Mouse (Mus musculus): ENCODE results near the gene Vrk1. TPM values are rescaled to one million over a fixed set of nuclear protein-coding genes. Genes with fewer than 3 reads are reported as not detected.

The Vrk1 gene
- polyA plus RNA-seq, 1 experiment = 10.2 TPM

DNA sequence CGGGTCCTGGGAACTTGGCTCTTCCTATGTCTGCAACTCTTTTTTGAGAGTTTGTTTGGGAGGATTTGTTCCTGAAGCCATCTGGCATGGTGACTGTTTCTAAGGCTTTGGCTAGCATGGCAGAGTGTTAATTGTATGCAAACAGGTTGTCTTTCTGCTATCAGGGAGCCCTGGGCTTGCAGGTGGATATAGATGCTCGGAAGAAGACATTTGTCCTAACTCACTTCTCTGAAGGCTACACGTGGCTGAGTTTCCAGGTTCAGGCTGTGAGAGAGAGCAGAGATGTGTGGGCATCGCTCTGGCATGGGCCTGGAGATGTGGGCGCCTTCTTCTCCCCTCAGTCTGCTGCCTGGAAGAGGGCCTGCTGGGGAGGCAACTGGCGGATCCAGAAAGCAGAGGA is 27.4 kb upstream of the Vrk1 start:
- no peak overlapping the region for H3K27ac ChIP-seq (replicated peaks; ENCODE audit: low read depth, low read length)
- H3K4me1 ChIP-seq (ENCODE audit: control insufficient read depth, insufficient read depth, insufficient read length, low read length) = no peaks in the 10 kb centered on the region; the same call in 1 of the 2 replicates
- H3K4me3 ChIP-seq (ENCODE audit: insufficient read depth, low read depth, low read length) = no peak overlapping the region

DNA sequence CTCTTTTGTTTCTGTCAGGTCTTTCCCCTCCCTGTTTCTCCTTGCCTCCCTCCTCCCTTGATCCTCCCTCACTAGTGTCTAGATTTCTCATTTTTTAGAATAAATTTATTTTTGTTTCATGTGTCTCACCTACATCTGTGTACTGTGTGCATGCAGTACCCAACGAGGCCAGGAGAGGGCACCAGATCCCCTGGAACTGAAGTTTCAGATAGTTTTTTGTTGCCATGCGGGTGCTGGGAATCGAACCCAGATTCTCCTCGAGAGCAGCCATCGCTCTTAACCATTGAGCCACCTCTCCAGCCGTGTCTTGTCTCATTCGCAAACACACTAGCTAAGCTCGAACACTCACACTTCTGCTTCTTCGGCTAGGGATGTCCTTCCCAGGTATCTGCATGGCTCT is 26.5 kb upstream of the Vrk1 start:
- H3K27ac ChIP-seq (replicated peaks; ENCODE audit: low read depth, low read length) = no peak overlapping the region
- H3K4me3 ChIP-seq (ENCODE audit: insufficient read depth, low read depth, low read length) = no peak overlapping the region
- no peaks in the 10 kb centered on the region; the same call in 1 of the 2 replicates for H3K4me1 ChIP-seq (ENCODE audit: control insufficient read depth, insufficient read depth, insufficient read length, low read length)

DNA sequence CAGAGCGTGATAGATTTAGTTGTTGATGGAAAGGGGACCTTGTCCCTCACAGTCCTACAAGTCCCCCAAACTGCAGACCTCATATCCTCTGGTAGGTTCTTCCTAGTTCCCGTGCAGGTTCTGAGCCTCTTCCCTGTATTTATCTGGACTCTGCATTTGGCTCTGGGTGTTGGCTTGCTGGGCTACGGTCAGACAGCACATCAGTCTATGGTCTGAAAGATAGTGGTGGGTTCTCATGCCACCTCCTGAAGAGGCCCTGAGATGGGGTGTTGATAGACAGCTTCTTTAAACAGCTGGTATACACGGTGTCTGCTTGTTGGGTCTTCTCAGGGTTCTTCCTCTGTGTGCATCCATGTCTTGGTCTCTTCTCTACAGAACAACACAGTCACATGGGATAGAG is 21.6 kb upstream of the Vrk1 start:
- Histone ChIP-seq H3K4me3 (ENCODE audit: insufficient read depth, low read depth, low read length) (no peak overlapping the region), H3K4me1 (ENCODE audit: control insufficient read depth, insufficient read depth, insufficient read length, low read length) (no peaks in the 10 kb centered on the region), H3K27ac (replicated peaks; ENCODE audit: low read depth, low read length) (no peak overlapping the region)

DNA sequence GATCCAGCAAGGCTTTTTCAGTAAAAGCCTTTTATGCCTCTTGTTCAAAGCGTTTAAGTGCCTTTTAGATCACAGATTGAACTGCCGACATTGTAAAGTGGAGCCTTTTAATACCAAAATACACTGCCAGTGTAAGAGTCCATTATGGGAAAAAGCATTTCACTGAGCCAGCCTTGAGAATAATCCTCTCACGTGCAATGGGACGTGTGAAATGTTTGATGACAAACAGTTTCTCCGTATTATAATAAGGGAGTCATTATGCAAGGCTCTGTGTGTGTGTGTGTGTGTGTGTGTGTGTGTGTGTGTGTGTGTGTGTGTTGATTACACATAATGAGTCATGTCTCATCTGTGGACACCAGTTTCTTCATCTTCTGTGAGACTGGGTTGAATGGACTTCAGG is 17.3 kb upstream of the Vrk1 start:
- H3K27ac ChIP-seq (replicated peaks; ENCODE audit: low read depth, low read length) = no peak overlapping the region
- no peaks in the 10 kb centered on the region for H3K4me1 ChIP-seq (ENCODE audit: control insufficient read depth, insufficient read depth, insufficient read length, low read length)
- no peak overlapping the region for H3K4me3 ChIP-seq (ENCODE audit: insufficient read depth, low read depth, low read length)

DNA sequence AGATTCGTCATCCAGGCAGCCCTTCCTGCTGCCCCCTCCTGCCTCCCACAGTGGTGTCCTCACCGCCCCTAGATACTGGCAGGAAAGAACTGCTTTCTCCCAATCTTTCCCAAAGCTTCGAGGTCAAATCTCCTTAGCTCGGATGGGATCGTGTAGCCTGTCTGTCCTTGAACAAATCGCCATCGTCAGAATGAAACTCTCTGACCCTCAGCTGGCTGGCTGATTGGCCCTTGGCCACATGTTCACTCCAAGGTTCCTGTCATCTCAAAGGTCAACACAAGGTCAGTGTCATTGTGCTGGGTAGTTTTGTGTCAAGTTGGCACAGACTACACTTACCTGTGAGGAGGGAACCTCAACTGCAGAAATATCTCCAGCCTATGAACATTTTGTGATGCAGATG is 16.7 kb upstream of the Vrk1 start:
- Histone ChIP-seq H3K4me3 (ENCODE audit: insufficient read depth, low read depth, low read length) (no peak overlapping the region), H3K4me1 (ENCODE audit: control insufficient read depth, insufficient read depth, insufficient read length, low read length) (no peaks in the 10 kb centered on the region), H3K27ac (replicated peaks; ENCODE audit: low read depth, low read length) (no peak overlapping the region)

DNA sequence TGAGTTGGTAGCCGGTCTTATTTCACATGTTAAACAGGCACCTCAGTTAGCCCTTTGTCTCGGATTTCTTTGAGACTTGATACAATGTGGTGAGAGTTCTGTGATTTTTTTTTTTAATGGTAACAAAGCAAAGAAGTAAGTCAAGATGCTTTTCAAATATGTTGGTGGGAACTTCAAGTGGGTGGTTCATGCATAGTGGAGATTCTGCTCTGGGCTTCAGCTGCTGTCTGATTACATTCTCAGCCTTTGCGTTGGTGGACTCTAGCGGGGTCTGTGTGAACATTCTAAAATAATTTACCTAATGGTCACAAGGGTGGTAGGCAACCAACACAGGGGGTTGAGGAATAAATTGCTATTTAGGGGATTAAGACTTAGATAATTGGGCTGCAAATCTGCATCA is 14.1 kb upstream of the Vrk1 start:
- Histone ChIP-seq H3K4me1 (ENCODE audit: control insufficient read depth, insufficient read depth, insufficient read length, low read length) (no peaks in the 10 kb centered on the region), H3K4me3 (ENCODE audit: insufficient read depth, low read depth, low read length) (no peak overlapping the region), H3K27ac (replicated peaks; ENCODE audit: low read depth, low read length) (no peak overlapping the region)

DNA sequence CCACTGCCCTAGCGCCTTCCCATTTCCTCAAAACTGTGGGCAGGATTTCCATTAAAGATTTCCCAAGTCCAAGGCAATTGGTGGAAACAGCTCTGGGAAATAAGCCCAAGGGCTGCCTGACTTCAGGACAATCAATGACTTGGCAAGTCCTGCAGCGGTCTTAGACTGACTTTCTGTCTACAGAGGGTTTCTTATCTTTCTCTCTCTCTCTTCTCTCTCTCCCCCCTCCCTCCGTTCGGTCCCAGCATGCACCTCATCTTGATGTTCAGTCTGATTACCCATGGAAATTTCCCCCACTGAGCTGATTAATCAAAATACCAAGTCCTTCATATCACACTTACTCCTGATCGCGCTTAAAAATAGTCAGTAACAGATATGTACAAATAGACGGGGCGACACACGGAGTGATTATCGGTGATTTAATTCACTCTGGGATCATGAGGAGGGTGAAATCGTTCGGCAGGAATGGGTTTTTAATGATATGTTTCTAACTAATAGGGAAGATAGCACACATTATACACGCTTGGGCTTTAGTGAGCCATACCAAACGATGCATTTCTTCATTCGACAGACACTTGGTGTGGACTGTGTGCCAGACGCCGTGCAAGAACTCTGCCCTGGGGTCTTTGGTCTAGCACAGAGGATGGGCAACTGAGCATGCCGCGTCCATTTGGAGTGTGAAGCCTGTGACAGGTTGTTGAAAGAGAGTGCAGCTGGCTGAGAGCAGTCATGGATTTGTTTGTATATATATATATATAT is 12.8 kb upstream of the Vrk1 start:
- H3K4me1 ChIP-seq (ENCODE audit: control insufficient read depth, insufficient read depth, insufficient read length, low read length) = no peaks in the 10 kb centered on the region
- no peak overlapping the region for H3K27ac ChIP-seq (replicated peaks; ENCODE audit: low read depth, low read length)
- no peak overlapping the region for H3K4me3 ChIP-seq (ENCODE audit: insufficient read depth, low read depth, low read length)

DNA sequence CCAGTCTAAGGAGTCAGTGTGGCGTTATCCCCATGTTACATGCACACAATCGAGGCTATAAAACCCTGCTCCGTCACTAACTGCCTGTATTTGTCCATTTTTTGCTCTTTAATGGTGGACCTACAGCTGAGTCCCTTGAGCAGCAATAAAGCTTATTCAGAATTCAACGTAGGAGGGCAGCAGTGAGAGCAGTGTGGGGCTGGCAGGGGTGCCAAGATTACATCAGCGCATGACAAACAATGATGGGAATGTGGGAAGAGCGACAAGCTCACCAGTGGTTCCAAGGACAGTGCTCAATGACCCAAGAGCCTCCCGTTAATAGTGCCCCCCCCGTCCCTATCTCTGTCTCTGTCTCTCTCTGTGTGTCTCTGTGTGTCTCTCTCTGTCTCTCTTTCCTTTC is 8.3 kb upstream of the Vrk1 start:
- Histone ChIP-seq H3K4me3 (ENCODE audit: insufficient read depth, low read depth, low read length) (no peak overlapping the region), H3K4me1 (ENCODE audit: control insufficient read depth, insufficient read depth, insufficient read length, low read length) (no peaks in the 10 kb centered on the region), H3K27ac (replicated peaks; ENCODE audit: low read depth, low read length) (no peak overlapping the region)

DNA sequence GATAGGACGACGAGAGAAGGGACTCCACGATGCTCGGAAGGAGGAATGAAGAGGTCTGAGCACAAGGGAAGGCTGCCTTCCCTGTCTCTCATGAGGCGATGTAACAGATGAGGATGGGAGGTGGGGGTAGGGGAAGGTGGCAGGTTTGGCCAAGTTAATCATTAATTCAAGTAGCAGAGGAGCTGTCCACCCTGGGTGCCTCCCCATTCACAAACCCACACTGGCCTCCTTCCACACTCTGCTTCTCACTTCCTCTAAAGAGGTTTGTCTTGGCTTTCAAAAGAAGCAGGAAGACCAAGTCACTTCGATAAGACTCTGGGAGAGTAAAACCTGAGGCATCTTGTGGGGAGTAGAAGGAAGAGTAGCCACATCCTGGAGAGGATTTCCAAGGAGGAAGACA is 5.3 kb upstream of the Vrk1 start:
- no peak overlapping the region for H3K4me3 ChIP-seq (ENCODE audit: insufficient read depth, low read depth, low read length)
- H3K27ac ChIP-seq (replicated peaks; ENCODE audit: low read depth, low read length) = no peak overlapping the region
- no peaks in the 10 kb centered on the region for H3K4me1 ChIP-seq (ENCODE audit: control insufficient read depth, insufficient read depth, insufficient read length, low read length)

DNA sequence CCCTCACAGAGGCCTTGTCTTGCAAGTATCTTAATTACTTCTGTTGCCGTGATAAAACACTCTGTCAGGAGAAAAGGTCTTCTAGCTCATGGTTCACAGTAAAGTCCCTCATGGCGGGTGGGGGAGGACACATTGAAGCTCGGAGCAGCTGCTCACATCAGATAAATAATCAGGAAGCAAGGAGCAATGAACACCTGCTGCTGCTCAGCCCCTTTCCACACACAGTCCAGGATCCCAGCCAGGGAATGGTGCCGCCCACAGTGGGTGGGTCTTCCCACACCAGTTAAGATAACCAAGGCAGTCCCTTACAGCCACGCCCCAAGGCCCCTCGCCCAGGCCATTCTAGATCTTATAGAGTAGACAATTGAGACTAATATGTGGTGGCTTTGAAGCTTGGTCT is 3.8 kb upstream of the Vrk1 start:
- no peak overlapping the region for H3K27ac ChIP-seq (replicated peaks; ENCODE audit: low read depth, low read length)
- H3K4me1 ChIP-seq (ENCODE audit: control insufficient read depth, insufficient read depth, insufficient read length, low read length) = no peaks in the 10 kb centered on the region
- no peak overlapping the region for H3K4me3 ChIP-seq (ENCODE audit: insufficient read depth, low read depth, low read length)

DNA sequence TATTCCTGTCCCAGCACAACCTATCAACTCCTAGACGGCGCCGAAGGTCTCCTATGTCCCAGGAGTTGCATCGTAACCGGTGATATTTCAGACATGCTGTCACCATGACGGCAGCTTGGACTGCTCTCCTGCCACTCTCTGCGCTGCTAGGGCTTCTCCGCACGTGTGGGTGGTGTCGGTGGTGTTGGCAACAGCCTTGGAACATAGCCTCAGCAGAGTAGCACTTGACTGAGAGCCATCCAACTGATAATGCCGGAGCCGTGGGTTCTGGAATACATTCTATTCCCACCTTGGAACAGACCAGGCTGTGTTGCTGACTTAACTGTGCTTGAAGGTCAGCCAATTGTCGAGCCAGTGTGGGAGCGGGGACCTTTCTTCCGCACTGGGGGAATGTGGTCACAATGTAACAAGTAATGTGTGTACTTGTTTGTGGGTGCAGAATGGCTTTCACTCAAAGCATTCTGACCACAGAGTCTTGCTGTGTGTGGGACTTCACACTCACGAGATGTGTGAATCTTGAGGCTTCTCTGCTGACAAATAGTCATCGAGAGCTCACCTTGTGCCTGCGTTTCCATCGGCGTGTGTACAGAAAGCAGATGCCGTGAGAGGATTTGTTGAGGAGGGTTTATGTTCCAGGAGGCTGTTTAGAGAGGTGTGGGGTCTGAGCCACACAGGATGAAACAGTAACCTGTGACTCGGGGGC is 1.5 kb upstream of the Vrk1 start:
- H3K27ac ChIP-seq (replicated peaks; ENCODE audit: low read depth, low read length) = no peak overlapping the region
- H3K4me3 ChIP-seq (ENCODE audit: insufficient read depth, low read depth, low read length) = no peak overlapping the region
- no peaks in the 10 kb centered on the region for H3K4me1 ChIP-seq (ENCODE audit: control insufficient read depth, insufficient read depth, insufficient read length, low read length)

DNA sequence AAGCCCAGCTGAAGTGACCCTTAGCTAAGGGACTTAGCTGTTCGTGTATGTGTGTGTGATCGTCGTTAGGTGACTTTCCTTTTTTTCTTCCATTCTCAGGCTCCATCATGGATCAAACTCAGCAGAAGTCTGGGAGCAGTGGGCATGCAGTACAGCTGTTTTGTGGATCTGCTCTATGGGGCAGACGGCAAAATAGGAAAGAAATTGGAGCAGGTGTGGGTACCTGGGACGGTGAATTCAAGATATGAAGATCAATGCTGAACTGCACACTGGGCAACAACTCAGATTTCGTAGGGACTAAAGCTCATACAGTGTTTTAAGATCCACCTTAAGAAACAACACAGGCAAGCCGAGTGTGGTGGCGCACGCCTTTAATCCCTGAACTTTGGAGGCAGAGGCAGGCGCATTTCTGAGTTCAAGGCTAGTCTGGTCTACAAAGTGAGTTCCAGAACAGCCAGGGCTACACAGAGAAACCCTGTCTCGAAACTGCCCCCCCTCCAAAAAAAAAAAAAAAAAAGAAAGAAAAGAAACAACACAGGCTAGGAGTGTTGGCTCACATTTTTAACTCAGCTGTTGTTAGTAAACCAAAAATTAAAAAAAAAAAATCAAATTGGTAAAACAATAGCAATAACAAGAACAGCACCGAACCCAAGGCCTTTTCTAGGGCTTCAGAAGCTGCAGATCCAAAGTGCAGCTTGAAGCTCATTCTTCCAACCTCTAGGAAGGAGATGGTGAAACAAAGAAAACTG is 732 bp upstream of the Vrk1 start:
- Histone ChIP-seq H3K4me3 (ENCODE audit: insufficient read depth, low read depth, low read length) (peak overlapping the region; percentile 8; the same call in 1 of the 2 replicates), H3K27ac (replicated peaks; ENCODE audit: low read depth, low read length) (no peak overlapping the region), H3K4me1 (ENCODE audit: control insufficient read depth, insufficient read depth, insufficient read length, low read length) (no peaks in the 10 kb centered on the region)

DNA sequence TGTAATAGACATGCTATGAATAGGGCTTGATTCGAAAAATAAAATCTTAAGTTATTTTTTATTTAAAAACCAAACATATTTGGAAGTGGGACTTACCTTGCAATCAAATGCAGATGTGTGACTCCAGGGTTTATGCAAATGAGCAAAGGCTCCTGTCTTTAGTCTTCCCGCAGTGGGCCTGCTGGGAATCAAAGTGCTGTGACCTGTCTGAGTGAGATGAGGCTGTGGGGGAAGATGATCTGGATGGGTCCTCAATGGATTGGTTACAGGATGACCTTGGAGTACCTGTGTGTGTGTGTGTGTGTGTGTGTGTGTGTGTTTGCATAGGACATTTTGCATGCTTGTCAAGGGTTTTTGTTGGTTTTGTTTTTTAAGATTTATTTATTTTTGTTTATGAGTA is 2.1 kb downstream of the Vrk1 start:
- H3K27ac ChIP-seq (replicated peaks; ENCODE audit: low read depth, low read length) = no peak overlapping the region
- no peak overlapping the region for H3K4me3 ChIP-seq (ENCODE audit: insufficient read depth, low read depth, low read length)
- no peaks in the 10 kb centered on the region for H3K4me1 ChIP-seq (ENCODE audit: control insufficient read depth, insufficient read depth, insufficient read length, low read length)

DNA sequence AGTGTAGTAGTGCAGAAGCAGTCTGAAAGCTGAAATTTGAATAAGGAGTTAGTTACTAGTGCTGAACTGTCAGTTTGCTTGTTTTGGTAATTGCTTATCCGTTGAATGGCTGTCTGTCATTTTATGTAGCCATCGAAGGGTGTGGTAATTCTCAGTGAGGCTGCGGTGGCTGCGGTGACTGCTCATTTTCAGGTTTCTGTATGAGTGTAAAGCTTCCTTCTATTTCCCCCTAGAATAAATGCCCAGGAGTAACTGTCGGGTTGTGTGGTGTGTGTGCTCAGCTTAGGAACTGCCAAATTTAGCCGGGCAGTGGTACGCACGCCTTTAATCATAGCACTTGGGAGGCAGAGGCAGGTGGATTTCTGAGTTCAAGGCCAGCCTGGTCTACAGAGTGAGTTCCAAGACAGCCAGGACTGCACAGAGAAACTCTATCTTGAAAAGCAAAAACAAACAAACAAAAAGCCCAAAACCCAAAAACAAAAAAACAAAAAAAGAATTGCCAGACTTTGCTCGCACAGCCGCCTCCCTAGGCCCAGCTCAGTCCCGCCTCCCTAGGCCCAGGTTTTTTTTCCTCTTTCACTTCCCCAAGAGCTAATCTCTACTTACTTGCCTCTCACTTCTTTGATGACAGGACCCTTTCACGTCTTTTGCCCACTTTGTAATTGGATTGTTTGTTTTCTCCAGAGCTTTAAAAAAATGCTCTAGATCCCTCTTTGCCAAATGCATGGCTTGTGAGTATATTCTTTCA is 6.4 kb downstream of the Vrk1 start:
- H3K27ac ChIP-seq (replicated peaks; ENCODE audit: low read depth, low read length) = no peak overlapping the region
- peaks cover 4% of the 10 kb centered on the region; the same call in 1 of the 2 replicates for H3K4me1 ChIP-seq (ENCODE audit: control insufficient read depth, insufficient read depth, insufficient read length, low read length)
- no peak overlapping the region for H3K4me3 ChIP-seq (ENCODE audit: insufficient read depth, low read depth, low read length)

DNA sequence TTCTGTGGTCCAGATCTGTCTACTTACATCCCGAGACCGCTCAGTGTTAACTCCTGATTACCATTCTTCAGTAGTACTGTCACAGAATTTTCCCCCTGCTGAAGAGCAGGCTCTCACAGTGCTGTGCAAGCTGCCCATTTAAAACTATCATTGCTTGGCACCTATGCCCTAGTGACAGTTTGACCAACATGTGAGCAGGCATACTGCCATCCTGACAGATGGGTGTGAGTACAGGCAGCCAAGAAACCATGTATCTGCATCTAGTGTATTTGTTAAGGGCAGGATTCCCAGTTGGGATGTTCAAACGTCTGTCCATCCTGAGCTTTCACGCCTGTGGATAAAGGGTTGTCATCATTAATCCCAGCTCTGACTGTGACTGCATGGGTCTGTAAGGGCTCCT is 10.0 kb downstream of the Vrk1 start:
- H3K4me1 ChIP-seq (ENCODE audit: control insufficient read depth, insufficient read depth, insufficient read length, low read length) = peaks cover 4% of the 10 kb centered on the region; the same call in 1 of the 2 replicates
- no peak overlapping the region for H3K4me3 ChIP-seq (ENCODE audit: insufficient read depth, low read depth, low read length)
- no peak overlapping the region for H3K27ac ChIP-seq (replicated peaks; ENCODE audit: low read depth, low read length)

Data from brown adipose tissue, adult 24 weeks (tissue).